Mouse (Mus musculus): ENCODE results near the gene Ppp1r15b.

- TF ChIP-seq CTCF (IDR thresholded peaks at IDR 0.05; ENCODE audit: low read depth) (no peak), EP300 (optimal IDR thresholded peaks at IDR 0.05) (no peak)
Measured at GRCm38 (mm10) chr1:133131936-133132335, 993 bp downstream of the Ppp1r15b start.
